Mouse (Mus musculus) hindbrain, embryonic 16.5 days (tissue): ENCODE data around the gene Derl2. TPM values are rescaled to one million over a fixed set of nuclear protein-coding genes. Genes with fewer than 3 reads are reported as not detected.

Experiments used
- ATAC-seq: fragments of 200-750 bp; cut with Nextera tagmentation; 2 replicates; pipeline ENCODE4 v1.8.0; 2017; ENCODE audit warnings: moderate TSS enrichment, moderate library complexity
- H3K27ac ChIP-seq: fragments of 300-500 bp; sonication (generic); 2 replicates; pipeline ENCODE4 v1.5.1; 2014; ENCODE audit warnings: low read depth, mild to moderate bottlenecking, control low read depth, low read length, moderate library complexity
- H3K27me3 ChIP-seq: fragments of 300-500 bp; sonication (generic); replicated peaks from 2 replicates; pipeline ENCODE4 v1.6.1; 2014; ENCODE audit warnings: low read length; ENCODE audit not compliant: control insufficient read depth, insufficient read depth
- H3K36me3 ChIP-seq: fragments of 300-500 bp; sonication (generic); 2 replicates; pipeline ENCODE4 v1.6.1; 2014; ENCODE audit warnings: mild to moderate bottlenecking, low read length, moderate library complexity, mixed read lengths; ENCODE audit not compliant: control insufficient read depth, insufficient read depth
- H3K4me1 ChIP-seq: fragments of 300-500 bp; sonication (generic); 2 replicates; pipeline ENCODE4 v1.6.1; 2014; ENCODE audit warnings: low read depth, low read length; ENCODE audit not compliant: control insufficient read depth, insufficient read depth
- H3K4me2 ChIP-seq: fragments of 300-500 bp; sonication (generic); 2 replicates; pipeline ENCODE4 v1.6.1; 2014; ENCODE audit warnings: mild to moderate bottlenecking, low read length, control low read depth, moderate library complexity
- H3K4me3 ChIP-seq: fragments of 300-500 bp; sonication (generic); 2 replicates; pipeline ENCODE4 v1.5.1; 2014; ENCODE audit warnings: mild to moderate bottlenecking, low read length, control low read depth, moderate library complexity
- H3K9ac ChIP-seq: fragments of 300-500 bp; sonication (generic); 2 replicates; pipeline ENCODE4 v1.6.1; 2014; ENCODE audit warnings: low read depth, mild to moderate bottlenecking, control low read depth, low read length, moderate library complexity
- H3K9me3 ChIP-seq: fragments of 300-500 bp; sonication (generic); 2 replicates; pipeline ENCODE4 v1.6.1; 2014; ENCODE audit warnings: mild to moderate bottlenecking, low read length, moderate library complexity; ENCODE audit not compliant: control insufficient read depth
- WGBS: fragments of 180-500 bp; shearing (Covaris S2); extraction: QIAGEN DNeasy Blood & Tissue Kit; methylation state at CpG from one replicate; pipeline ENCODE4 v1.1.7; 2014; 5-methylcytosine and 5-hydroxymethylcytosine counted together
- polyA plus RNA-seq: library from polyadenylated mRNA; unstranded; fragments of >200 nt; fragmentation: Nextera tagmentation; extraction: Ambion mirVana; gene quantifications from 2 replicates; pipeline ENCODE4 v1.2.1, GENCODE M21; 2015

Derl2 gene
- polyA plus RNA-seq, 1 experiment from 2014 or later, result 30.9 TPM

DNA sequence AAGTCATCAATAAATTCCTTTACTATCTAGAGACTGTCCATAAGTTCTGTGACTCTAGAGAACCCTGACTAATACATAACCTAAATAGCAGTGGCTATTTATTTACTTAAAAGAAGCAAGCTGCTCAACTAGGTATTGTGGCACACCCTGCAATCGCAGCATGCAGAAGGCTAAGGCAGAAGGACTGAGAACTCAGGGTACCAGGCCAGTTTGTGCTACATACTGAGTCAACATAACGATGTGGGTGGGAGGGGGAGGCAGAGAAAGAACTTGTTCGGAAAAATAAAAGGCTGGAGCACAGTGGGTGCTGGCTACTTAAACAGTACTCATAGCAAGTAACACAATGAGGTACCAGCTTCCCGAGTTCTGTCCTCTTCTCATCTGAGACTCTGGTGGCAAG lies 18.5 kb downstream of the Derl2 start:
- no peak overlapping the region for H3K4me3 ChIP-seq
- H3K27me3 ChIP-seq, result no peaks in the 10 kb centered on the region
- peaks cover 13% of the 10 kb centered on the region for H3K4me1 ChIP-seq
- H3K9me3 ChIP-seq, result no peaks in the 10 kb centered on the region
- no peak for ATAC-seq
- H3K36me3 ChIP-seq, result peaks cover 22% of the 10 kb centered on the region
- H3K27ac ChIP-seq, result no peak overlapping the region
- H3K4me2 ChIP-seq, result no peak overlapping the region
- WGBS, result 92% methylated on average over 4 of the region's 4 CpGs
- no peak overlapping the region for H3K9ac ChIP-seq

DNA sequence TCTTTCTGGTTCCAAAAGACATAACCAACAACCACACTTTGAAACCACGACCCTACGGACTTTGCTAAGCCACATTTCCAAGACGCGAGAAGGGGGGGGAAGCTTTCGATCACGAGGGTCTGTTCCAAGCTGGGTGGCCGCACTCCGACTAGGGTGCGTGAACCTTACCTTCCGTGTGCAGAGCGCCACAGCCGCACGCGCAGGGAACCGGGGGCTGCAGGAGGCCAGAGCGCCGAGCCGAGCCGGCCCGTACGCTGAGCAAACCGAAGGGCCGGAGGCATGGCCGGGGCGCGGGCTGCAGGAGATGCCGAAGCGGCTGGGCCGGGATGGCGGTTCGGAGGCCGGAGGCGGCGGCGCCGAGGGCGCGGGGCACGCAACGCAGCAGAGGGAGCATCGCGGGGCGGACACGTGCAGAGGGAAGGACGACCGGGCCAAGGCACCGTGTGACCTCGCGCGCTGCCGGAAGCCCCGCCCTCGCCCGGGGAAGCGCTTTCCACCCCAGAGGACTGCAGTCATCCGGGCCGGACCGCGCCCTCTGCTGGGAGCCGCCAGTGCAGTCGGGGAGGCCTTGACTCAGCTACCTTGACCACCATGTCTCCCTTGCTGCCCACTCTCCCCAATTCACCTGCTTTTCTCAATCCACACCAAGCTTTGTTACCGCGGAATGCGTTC lies 36.9 kb downstream of the Derl2 start, which contains the start of gene C1qbp:
C1qbp (minus strand) TSS at position 470 of the 672 bp plus-strand sequence.
- Histone ChIP-seq H3K27ac (peak within 1 kb of the TSS; percentile 73), H3K9ac (peak within 1 kb of the TSS; percentile 88), H3K4me1 (peaks cover 14% of the 10 kb centered on the region), H3K36me3 (peaks cover 27% of the 10 kb centered on the region), H3K4me3 (peak within 1 kb of the TSS; percentile 78), H3K9me3 (no peaks in the 10 kb centered on the region), H3K27me3 (no peaks in the 10 kb centered on the region), H3K4me2 (peak within 1 kb of the TSS; percentile 80)
- under 1% methylated on average over 60 of the region's 64 CpGs for WGBS
- peak; percentile 96 for ATAC-seq

DNA sequence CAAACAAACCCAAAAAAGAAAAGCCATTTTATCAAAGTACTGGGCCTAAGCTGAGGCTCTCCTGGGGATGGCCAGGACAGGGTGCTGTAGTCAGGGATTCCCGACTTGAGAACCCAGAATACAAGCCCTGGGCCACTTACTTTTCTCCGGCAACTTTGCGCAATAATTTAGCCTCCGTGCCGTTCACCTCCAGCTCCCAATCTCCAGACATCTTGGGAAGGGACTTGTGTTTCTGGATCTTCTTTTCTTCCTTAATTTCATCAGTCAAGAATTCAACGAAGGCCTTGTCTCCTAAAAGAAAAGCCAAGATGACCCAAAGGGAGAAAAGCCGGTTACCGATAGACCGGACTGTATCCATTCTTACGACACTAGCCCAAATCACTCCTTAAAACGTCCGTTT lies 37.6 kb downstream of the Derl2 start:
- peaks cover 14% of the 10 kb centered on the region for H3K4me1 ChIP-seq
- no peak overlapping the region for H3K27ac ChIP-seq

DNA sequence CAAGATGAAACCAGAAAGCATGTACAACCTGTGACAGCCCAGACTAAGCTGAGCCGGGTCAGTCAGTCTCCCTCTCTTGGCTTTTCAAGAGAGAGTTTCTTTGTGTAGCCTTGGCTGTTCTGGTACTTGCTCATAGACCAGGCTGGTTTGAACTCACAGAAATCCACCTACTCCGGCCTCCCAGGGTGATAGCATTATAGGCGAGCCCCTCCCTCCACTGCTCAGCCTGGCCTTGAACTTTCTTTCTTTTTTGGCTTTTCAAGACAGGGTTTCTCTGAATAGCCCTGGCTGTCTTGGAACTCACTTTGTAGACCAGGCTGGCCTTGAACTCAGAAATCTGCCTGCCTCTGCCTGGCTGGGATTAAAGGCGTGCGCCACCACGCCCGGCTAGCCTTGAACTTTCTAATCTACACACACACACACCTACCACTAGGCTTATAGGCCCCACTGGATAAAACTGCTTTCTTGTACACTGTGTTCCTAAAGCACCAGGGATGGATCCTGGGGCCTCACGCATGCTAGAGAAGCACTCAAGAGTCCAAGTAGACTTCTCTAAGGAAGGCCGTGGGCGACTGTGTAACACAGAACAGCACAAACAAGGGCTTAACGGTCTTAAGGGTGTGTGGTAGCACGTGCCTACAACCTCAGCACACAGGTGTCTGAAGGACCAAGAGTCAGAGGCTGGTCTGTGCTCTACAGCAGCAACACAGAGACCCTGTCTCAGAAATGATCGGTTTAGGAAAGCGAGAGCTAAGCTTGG lies 38.7 kb downstream of the Derl2 start:
- no peaks in the 10 kb centered on the region for H3K27me3 ChIP-seq
- H3K27ac ChIP-seq, result no peak overlapping the region
- no peak overlapping the region for H3K4me2 ChIP-seq
- H3K9me3 ChIP-seq, result no peaks in the 10 kb centered on the region
- no peak overlapping the region for H3K9ac ChIP-seq
- H3K4me1 ChIP-seq, result peaks cover 14% of the 10 kb centered on the region
- 96% methylated on average over 14 of the region's 14 CpGs for WGBS
- ATAC-seq, result no peak
- no peak overlapping the region for H3K4me3 ChIP-seq
- H3K36me3 ChIP-seq, result peaks cover 22% of the 10 kb centered on the region

More for the DNA sequence above, 37.6 kb downstream of the Derl2 start:
- no peaks in the 10 kb centered on the region for H3K27me3 ChIP-seq
- H3K9ac ChIP-seq, result peak overlapping the region; percentile 88
- H3K9me3 ChIP-seq, result no peaks in the 10 kb centered on the region
- 10% methylated on average over 12 of the region's 12 CpGs for WGBS
- peak overlapping the region; percentile 78 for H3K4me3 ChIP-seq
- no peak for ATAC-seq
- peak overlapping the region; percentile 80 for H3K4me2 ChIP-seq
- peaks cover 29% of the 10 kb centered on the region for H3K36me3 ChIP-seq

DNA sequence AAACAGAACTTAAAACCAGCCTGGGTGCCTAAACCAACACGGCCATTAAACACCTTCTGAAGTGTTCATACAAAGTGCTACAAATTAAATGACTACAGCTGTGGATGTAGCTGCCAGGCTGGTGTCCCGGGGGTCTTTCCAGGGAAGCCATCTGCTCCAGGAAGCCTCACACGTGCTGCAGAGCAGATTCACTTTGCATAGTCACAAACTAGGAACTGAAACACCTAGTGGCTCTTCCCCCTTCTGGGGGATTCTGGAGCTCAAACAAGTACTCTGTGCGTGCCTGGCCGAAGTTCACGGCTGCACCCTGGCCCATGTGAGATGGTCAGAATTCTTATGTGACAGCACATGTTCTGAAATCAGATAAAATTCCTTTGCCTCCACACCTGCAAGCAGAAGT lies 39.4 kb downstream of the Derl2 start:
- Histone ChIP-seq H3K36me3 (peaks cover 26% of the 10 kb centered on the region), H3K4me3 (no peak overlapping the region), H3K9ac (no peak overlapping the region), H3K27me3 (no peaks in the 10 kb centered on the region), H3K27ac (no peak overlapping the region), H3K9me3 (no peaks in the 10 kb centered on the region), H3K4me2 (no peak overlapping the region), H3K4me1 (peaks cover 14% of the 10 kb centered on the region)
- 89% methylated on average over 6 of the region's 6 CpGs for WGBS
- no peak for ATAC-seq

DNA sequence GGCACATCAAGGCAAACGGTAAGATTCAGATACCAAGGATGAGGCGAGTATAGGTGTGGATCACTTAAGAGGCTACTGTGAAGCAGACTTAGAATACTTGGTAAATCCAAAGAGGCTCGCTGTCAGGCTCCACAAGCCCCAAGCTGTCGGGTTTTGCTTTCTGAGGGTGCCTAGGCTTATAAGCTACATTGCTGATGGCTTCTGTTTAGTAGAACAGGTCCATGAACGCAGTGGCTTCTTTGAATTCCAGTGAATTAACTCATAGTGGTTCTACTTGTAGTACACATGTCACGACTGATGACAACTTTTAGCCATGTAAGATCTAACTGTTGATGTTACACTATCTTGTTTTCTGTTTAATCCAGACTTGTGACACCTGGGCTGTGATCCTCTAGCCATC lies 42.3 kb downstream of the Derl2 start:
- H3K27me3 ChIP-seq, result no peaks in the 10 kb centered on the region
- WGBS, result 93% methylated on average over 6 of the region's 6 CpGs

DNA sequence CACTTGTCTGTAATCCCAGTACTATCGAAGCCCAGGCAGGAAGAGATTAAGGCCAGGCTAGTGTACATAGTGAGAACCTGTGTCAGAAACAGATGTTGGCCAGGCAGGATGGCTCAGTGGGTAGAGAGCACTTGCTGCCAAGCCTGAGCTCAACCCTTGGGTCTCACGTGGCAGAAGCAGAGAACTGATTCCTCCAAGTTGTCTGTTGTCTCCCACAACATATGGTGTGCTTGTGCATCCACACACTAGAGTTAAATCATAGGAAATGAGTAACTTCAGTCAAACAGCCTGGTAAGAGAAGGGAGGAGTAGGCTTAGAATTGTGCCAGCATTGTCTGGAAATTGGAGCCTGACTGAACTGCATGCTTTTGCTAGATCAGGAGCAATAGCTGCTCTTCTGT lies 44.4 kb downstream of the Derl2 start:
- Histone ChIP-seq H3K4me2 (no peak overlapping the region), H3K9ac (no peak overlapping the region), H3K9me3 (no peaks in the 10 kb centered on the region), H3K27ac (no peak overlapping the region), H3K27me3 (no peaks in the 10 kb centered on the region), H3K36me3 (peaks cover 24% of the 10 kb centered on the region), H3K4me3 (no peak overlapping the region), H3K4me1 (peaks cover 4% of the 10 kb centered on the region)
- no peak for ATAC-seq
- WGBS, result 82% methylated on average over 2 of the region's 2 CpGs

More for the DNA sequence above, 42.3 kb downstream of the Derl2 start:
- H3K9me3 ChIP-seq, result no peaks in the 10 kb centered on the region
- H3K4me1 ChIP-seq, result peaks cover 12% of the 10 kb centered on the region
- H3K27ac ChIP-seq, result no peak overlapping the region
- H3K4me2 ChIP-seq, result no peak overlapping the region
- peaks cover 31% of the 10 kb centered on the region for H3K36me3 ChIP-seq
- no peak overlapping the region for H3K4me3 ChIP-seq
- no peak overlapping the region for H3K9ac ChIP-seq
- no peak for ATAC-seq

DNA sequence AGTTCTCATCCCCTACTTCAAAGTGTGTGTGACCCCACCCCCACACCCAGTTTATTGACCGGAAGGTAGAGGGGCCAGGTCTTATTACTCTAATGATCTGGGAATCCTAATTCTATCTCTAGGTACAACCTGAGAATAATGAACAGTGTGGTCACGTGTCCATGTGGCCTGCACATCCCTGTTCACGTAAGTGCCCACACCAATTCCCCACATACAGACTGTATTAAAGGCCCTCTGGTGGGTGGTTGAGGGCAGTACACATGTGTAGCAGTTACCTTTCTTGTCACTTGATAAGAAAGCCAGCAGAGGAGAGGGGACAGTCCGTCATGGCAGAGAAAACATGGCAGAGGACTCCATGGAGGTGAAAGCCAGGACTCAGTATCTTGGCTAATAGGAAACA lies 45.7 kb downstream of the Derl2 start:
- Histone ChIP-seq H3K4me2 (no peak overlapping the region), H3K9me3 (no peaks in the 10 kb centered on the region), H3K9ac (no peak overlapping the region), H3K36me3 (peaks cover 18% of the 10 kb centered on the region), H3K4me3 (no peak overlapping the region), H3K27ac (no peak overlapping the region), H3K27me3 (no peaks in the 10 kb centered on the region), H3K4me1 (peaks cover 6% of the 10 kb centered on the region)
- 67% methylated on average over 4 of the region's 4 CpGs for WGBS
- ATAC-seq, result no peak

DNA sequence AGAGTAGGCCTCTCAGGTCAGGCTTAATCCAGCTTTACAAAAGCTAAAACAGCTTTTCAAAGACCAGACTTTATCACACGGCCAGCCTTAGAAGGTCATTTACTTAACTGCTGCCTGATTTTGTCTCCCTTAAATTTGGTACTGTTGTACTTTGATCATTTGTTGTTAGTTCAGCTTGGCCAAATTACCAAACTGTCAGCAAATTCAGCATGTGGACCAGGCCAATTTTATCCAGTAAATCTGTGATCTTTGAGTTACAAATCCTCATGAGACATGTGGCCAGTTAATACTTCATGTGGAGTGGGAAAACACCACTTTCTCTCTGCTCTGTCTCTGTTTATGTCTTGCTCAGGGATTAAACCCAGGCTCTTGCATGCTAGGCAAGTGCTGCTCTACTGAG lies 47.1 kb downstream of the Derl2 start:
- no peaks in the 10 kb centered on the region for H3K9me3 ChIP-seq
- no peaks in the 10 kb centered on the region for H3K27me3 ChIP-seq
- 76% methylated on average over 1 of the region's 1 CpGs for WGBS
- peaks cover 15% of the 10 kb centered on the region for H3K36me3 ChIP-seq
- H3K4me1 ChIP-seq, result peaks cover 15% of the 10 kb centered on the region
- no peak overlapping the region for H3K4me3 ChIP-seq
- ATAC-seq, result no peak
- no peak overlapping the region for H3K4me2 ChIP-seq
- H3K27ac ChIP-seq, result no peak overlapping the region
- H3K9ac ChIP-seq, result no peak overlapping the region
